Mouse (Mus musculus): ENCODE measurements around the gene Tspyl4. TPM values are rescaled to one million over a fixed set of nuclear protein-coding genes. Genes with fewer than 3 reads are reported as not detected.

Tspyl4 gene
- total RNA-seq, 1 experiment from 2014 or later, result 1.7 TPM

- ATAC-seq (replicated peaks; ENCODE audit: low read depth, poor library complexity, severe bottlenecking), result no peak
Observed at GRCm38 (mm10) chr10:34316571-34317216, 19.5 kb downstream of the Tspyl4 start.

- no peak for ATAC-seq (replicated peaks; ENCODE audit: low read depth, poor library complexity, severe bottlenecking)
Observed at GRCm38 (mm10) chr10:34317217-34317606, 20.0 kb downstream of the Tspyl4 start.

- no peak for ATAC-seq (replicated peaks; ENCODE audit: low read depth, poor library complexity, severe bottlenecking)
Observed at GRCm38 (mm10) chr10:34320809-34321208, 23.6 kb downstream of the Tspyl4 start.

DNA sequence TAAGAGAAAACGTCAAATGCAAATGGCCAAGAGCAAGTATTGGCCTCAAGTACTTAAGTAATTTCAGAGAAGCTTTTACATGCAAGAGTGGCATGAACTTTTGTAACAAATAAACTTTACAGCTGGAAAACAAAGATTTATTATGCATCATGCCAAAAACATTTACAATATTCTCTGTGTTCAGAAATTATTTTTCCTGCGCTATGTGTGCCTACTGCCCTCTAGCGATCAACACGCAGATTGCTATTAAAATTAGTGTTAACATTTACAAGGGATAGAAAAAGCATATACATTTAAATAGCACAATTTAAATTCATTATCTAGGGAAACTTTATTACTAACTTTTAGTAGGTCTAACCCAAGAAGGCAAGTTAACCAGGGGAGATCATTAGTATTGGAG is 29.5 kb downstream of the Tspyl4 start:
- ATAC-seq (replicated peaks; ENCODE audit: low read depth, poor library complexity, severe bottlenecking), result peak; percentile 65

- ATAC-seq (replicated peaks; ENCODE audit: low read depth, poor library complexity, severe bottlenecking), result no peak
Observed at GRCm38 (mm10) chr10:34327144-34327543, 29.9 kb downstream of the Tspyl4 start.

- ATAC-seq (replicated peaks; ENCODE audit: low read depth, poor library complexity, severe bottlenecking), result peak; percentile 84
Observed at GRCm38 (mm10) chr10:34328310-34328709, 31.1 kb downstream of the Tspyl4 start.

DNA sequence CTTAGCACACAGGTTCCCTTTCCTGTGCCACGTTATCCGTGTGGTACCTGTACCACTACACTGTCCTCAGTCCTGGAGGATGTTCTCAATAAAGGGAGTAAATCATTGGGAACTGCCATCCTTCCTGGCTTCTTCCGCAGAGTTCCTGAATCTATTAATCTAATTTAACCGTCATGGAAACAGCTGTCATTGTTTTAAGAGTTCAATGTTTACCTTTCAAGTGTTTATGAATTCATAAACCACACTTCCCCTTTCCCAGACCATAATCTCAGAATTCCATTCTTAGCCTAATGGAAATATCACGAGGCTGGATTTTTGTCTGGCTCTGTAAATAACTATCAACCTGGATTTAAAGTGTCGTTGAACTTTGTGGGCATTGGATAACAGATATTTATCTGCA is 43.8 kb downstream of the Tspyl4 start:
- no peak for ATAC-seq (replicated peaks; ENCODE audit: low read depth, poor library complexity, severe bottlenecking)

GRCm38 (mm10) chr10:34341886-34342285 is 44.6 kb downstream of the Tspyl4 start:
- ATAC-seq (replicated peaks; ENCODE audit: low read depth, poor library complexity, severe bottlenecking), result peak; percentile 84

Other genes starting within 250 kb of the Tspyl4 start
- not detected in 2 replicates for gene Calhm5, start 200.9 kb upstream of the Tspyl4 start, total RNA-seq (2017)
- 3.6 and 6.2 TPM in 2 replicates for gene Calhm6, start 169.5 kb upstream of the Tspyl4 start, total RNA-seq (2017)
- 0.87 and 1.9 TPM in 2 replicates for gene Dse, start 89.7 kb upstream of the Tspyl4 start, total RNA-seq (2017)
- gene Tspyl1, start 15.3 kb upstream of the Tspyl4 start, total RNA-seq (2017), result 54.7 and 57.7 TPM in 2 replicates
- not detected in 2 replicates for gene Col10a1, start 92.5 kb downstream of the Tspyl4 start, total RNA-seq (2017)
- gene Nt5dc1, start 121.1 kb downstream of the Tspyl4 start, total RNA-seq (2017), result 31.4 and 36.5 TPM in 2 replicates
- gene Frk, start 186.0 kb downstream of the Tspyl4 start, total RNA-seq (2017), result not detected in 2 replicates